Mouse (Mus musculus) heart, postnatal 0 days (tissue): Measurements from ENCODE around the gene Gse1. TPM values are rescaled to one million over a fixed set of nuclear protein-coding genes. Genes with fewer than 3 reads are reported as not detected.

Experiments used
- ATAC-seq: fragments of 200-750 bp; cut with Nextera tagmentation; 2 replicates; pipeline ENCODE4 v1.8.0; 2017; ENCODE audit warnings: low read depth, moderate number of reproducible peaks, moderate library complexity; ENCODE audit not compliant: insufficient read depth
- DNase-seq: peaks from one replicate; pipeline ENCODE4 v3.0.0-alpha.2; 2016; ENCODE audit warnings: low spot score
- H3K27ac ChIP-seq: fragments of 300-500 bp; sonication (generic); 2 replicates; pipeline ENCODE4 v1.5.1; 2014; ENCODE audit warnings: low read depth, mild to moderate bottlenecking
- H3K27me3 ChIP-seq: fragments of 300-500 bp; sonication (generic); 2 replicates; pipeline ENCODE4 v1.6.1; 2014; ENCODE audit warnings: low read length, mixed read lengths; ENCODE audit not compliant: control insufficient read depth, insufficient read depth
- H3K36me3 ChIP-seq: fragments of 300-500 bp; sonication (generic); replicated peaks from 2 replicates; pipeline ENCODE4 v1.6.1; 2014; ENCODE audit warnings: low read length, mixed read lengths; ENCODE audit not compliant: control insufficient read depth, insufficient read depth
- H3K4me1 ChIP-seq: fragments of 300-500 bp; sonication (generic); 2 replicates; pipeline ENCODE4 v1.6.1; 2014; ENCODE audit warnings: antibody characterized with exemption; ENCODE audit not compliant: control insufficient read depth, insufficient read depth
- H3K4me2 ChIP-seq: fragments of 300-500 bp; sonication (generic); 2 replicates; pipeline ENCODE4 v1.6.1; 2014; ENCODE audit warnings: low read depth, mild to moderate bottlenecking, low read length, moderate library complexity
- H3K4me3 ChIP-seq: fragments of 300-500 bp; sonication (generic); 2 replicates; pipeline ENCODE4 v1.5.1; 2014; ENCODE audit warnings: low read depth, low read length
- H3K9ac ChIP-seq: fragments of 300-500 bp; sonication (generic); replicated peaks from 2 replicates; pipeline ENCODE4 v1.6.1; 2014; ENCODE audit warnings: low read depth, low read length, mixed read lengths
- H3K9me3 ChIP-seq: fragments of 300-500 bp; sonication (generic); replicated peaks from 2 replicates; pipeline ENCODE4 v1.6.1; 2016; ENCODE audit warnings: low read length; ENCODE audit not compliant: control insufficient read depth
- CTCF ChIP-seq: IDR thresholded peaks from 2 replicates; pipeline ENCODE4 v1.5.1; 2016; ENCODE audit warnings: antibody characterized with exemption, control low read depth, low read depth
- EP300 ChIP-seq: IDR thresholded peaks from 2 replicates; pipeline ENCODE4 v1.6.1; 2016; ENCODE audit warnings: antibody characterized with exemption, low read depth
- WGBS: fragments of 180-500 bp; shearing (Covaris S2); extraction: QIAGEN DNeasy Blood & Tissue Kit; methylation state at CpG from one replicate; pipeline ENCODE4 v1.1.7; 2014; 5-methylcytosine and 5-hydroxymethylcytosine counted together
- polyA plus RNA-seq: library from polyadenylated mRNA; unstranded; fragments of >200 nt; fragmentation: Nextera tagmentation; extraction: Ambion mirVana; gene quantifications from 2 replicates; pipeline ENCODE4 v1.2.1, GENCODE M21; 2015
- total RNA-seq: library from RNA; depleted of rRNA; stranded (reverse); fragments of >200 nt; gene quantifications from 2 replicates; pipeline ENCODE4 v1.2.3, GENCODE M21; 2014; ENCODE audit warnings: low replicate concordance

The Gse1 gene
- total and polyA plus RNA-seq, 2 experiments from 2014 or later, result 5.4 to 18.7 TPM

- no peaks in the 10 kb centered on the region for H3K9me3 ChIP-seq
- DNase-seq (no peak), ATAC-seq (no peak)
- WGBS, result under 1% methylated on average over 24 of the region's 25 CpGs
- H3K4me1 ChIP-seq, result peaks cover 64% of the 10 kb centered on the region
- peak overlapping the region; percentile 80 for H3K4me3 ChIP-seq
- peak overlapping the region; percentile 77 for H3K4me2 ChIP-seq
- no peak for TF ChIP-seq EP300
- no peaks in the 10 kb centered on the region for H3K27me3 ChIP-seq
- H3K36me3 ChIP-seq, result no peaks in the 10 kb centered on the region
- H3K27ac ChIP-seq, result peak overlapping the region; percentile 90
- peak overlapping the region; percentile 79 for H3K9ac ChIP-seq
Measured at GRCm38 (mm10) chr8:120488636-120489131, 260.4 kb downstream of the Gse1 start.

- peak overlapping the region; percentile 80 for H3K4me3 ChIP-seq
- H3K27me3 ChIP-seq, result no peaks in the 10 kb centered on the region
- peak overlapping the region; percentile 77 for H3K4me2 ChIP-seq
- H3K9ac ChIP-seq, result peak overlapping the region; percentile 79
- WGBS, result under 1% methylated on average over 71 of the region's 73 CpGs
- no peak for ATAC-seq
- DNase-seq, result no peak
- peak overlapping the region; percentile 90 for H3K27ac ChIP-seq
- TF ChIP-seq EP300 (no peak), CTCF (no peak)
- H3K9me3 ChIP-seq, result no peaks in the 10 kb centered on the region
- no peaks in the 10 kb centered on the region for H3K36me3 ChIP-seq
- peaks cover 60% of the 10 kb centered on the region for H3K4me1 ChIP-seq
Measured at GRCm38 (mm10) chr8:120489142-120489754, 261.0 kb downstream of the Gse1 start.

DNA sequence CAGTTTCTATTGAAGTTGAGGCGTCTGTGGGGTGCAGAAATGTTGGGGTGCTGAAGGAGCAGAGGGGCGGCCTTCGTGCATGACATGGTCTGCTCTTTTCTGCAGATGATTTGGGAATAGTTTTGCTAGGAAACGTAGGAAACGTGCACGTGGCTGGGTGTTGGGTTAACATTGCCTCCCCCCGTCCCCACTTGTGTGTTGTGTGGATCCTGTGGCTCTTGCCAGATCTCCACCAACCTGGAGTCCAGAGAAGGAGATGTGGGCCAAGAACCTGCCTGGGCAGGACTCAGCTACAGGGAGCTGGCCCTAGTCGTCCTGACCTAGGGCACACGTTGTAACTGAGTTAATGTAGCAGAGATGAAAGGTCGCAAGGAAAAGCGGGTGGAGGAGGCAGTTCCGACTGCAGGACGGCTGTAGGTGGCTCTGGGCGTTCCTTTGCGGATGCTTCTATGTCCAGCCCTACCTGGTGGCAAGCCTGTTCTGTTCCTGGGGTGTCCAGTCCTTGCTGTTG, 261.6 kb downstream of the Gse1 start:
- Histone ChIP-seq H3K9me3 (no peaks in the 10 kb centered on the region), H3K4me1 (peaks cover 59% of the 10 kb centered on the region), H3K4me2 (peak overlapping the region; percentile 77), H3K9ac (peak overlapping the region; percentile 79), H3K36me3 (no peaks in the 10 kb centered on the region), H3K4me3 (peak overlapping the region; percentile 80), H3K27me3 (no peaks in the 10 kb centered on the region), H3K27ac (peak overlapping the region; percentile 90)
- no peak for ATAC-seq
- DNase-seq, result no peak
- WGBS, result 6% methylated on average over 15 of the region's 15 CpGs
- TF ChIP-seq CTCF (no peak), EP300 (no peak)

DNA sequence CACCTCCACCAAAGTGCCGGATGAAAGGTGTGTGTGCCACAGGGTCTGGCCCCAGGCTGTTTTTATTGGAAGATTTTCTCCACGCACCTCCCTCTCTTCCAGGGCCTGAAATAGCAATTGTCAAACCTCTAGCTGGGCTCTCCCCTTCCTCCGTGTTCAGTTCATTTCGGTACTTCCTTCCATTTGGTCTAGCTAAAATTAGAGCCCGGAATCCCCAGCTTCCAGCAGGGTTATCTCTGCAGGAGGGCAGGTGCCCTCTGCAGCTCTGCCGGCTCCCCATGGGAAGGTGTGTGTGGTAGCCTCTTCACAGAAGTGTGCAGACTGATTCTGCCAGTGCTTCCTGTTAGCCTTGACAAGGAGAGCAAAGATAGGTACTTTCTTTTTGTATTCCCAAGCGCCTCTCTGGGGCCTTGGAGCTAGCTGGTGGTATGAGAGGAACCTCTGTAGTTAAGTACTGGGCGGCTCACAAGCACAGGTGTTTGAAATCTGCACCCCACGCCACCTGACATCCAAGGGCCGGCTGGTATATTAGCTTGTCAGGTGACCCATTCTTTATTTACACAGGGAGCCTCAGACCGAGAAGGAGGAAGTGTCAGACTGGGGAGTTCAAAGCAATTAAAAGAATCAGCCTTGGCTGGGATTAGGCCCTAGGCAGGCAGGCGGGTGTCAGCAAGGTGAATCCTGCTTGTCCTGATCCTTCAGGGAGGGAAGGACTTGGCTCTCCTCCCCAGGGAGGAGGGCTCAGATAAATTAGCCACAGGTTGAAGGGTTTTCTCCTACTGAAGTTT, 262.3 kb downstream of the Gse1 start:
- H3K27me3 ChIP-seq, result no peaks in the 10 kb centered on the region
- H3K4me1 ChIP-seq, result peaks cover 60% of the 10 kb centered on the region
- no peaks in the 10 kb centered on the region for H3K36me3 ChIP-seq
- DNase-seq (no peak), ATAC-seq (no peak)
- no peak for TF ChIP-seq EP300
- TF ChIP-seq CTCF, result no peak
- H3K9me3 ChIP-seq, result no peaks in the 10 kb centered on the region
- peak overlapping the region; percentile 79; the same call in 1 of the 2 replicates for H3K9ac ChIP-seq
- H3K4me3 ChIP-seq, result peak overlapping the region; percentile 80
- H3K27ac ChIP-seq, result peak overlapping the region; percentile 90
- H3K4me2 ChIP-seq, result peak overlapping the region; percentile 77
- WGBS, result 16% methylated on average over 12 of the region's 12 CpGs

GRCm38 (mm10) chr8:120491166-120491793, 263.0 kb downstream of the Gse1 start:
- ATAC-seq, result no peak
- WGBS, result 54% methylated on average over 5 of the region's 5 CpGs
- H3K4me3 ChIP-seq, result peak overlapping the region; percentile 80; the same call in 1 of the 2 replicates
- H3K36me3 ChIP-seq, result no peaks in the 10 kb centered on the region
- no peaks in the 10 kb centered on the region for H3K9me3 ChIP-seq
- no peaks in the 10 kb centered on the region for H3K27me3 ChIP-seq
- no peak for DNase-seq
- H3K4me1 ChIP-seq, result peaks cover 61% of the 10 kb centered on the region
- H3K4me2 ChIP-seq, result peak overlapping the region; percentile 77
- TF ChIP-seq EP300, result no peak
- no peak for TF ChIP-seq CTCF
- H3K27ac ChIP-seq, result no peak overlapping the region
- H3K9ac ChIP-seq, result no peak overlapping the region
